Mouse (Mus musculus) neural tube, embryonic 14.5 days (tissue): Measurements from ENCODE around the gene Gdnf. TPM values are rescaled to one million over a fixed set of nuclear protein-coding genes. Genes with fewer than 3 reads are reported as not detected.

Experiments
- ATAC-seq: fragments of 200-750 bp; cut with Nextera tagmentation; 2 replicates; pipeline ENCODE4 v1.8.0; 2017; ENCODE audit warnings: low read depth, mild to moderate bottlenecking, moderate TSS enrichment, moderate library complexity
- H3K27ac ChIP-seq: fragments of 300-500 bp; sonication (generic); 2 replicates; pipeline ENCODE4 v1.5.1; 2014; ENCODE audit warnings: low read depth, mild to moderate bottlenecking, control low read depth, low read length, moderate library complexity, mixed read lengths
- H3K27me3 ChIP-seq: fragments of 300-500 bp; sonication (generic); 2 replicates; pipeline ENCODE4 v1.6.1; 2014; ENCODE audit warnings: low read length; ENCODE audit not compliant: control insufficient read depth, insufficient read depth
- H3K36me3 ChIP-seq: fragments of 300-500 bp; sonication (generic); 2 replicates; pipeline ENCODE4 v1.6.1; 2014; ENCODE audit warnings: low read length, mixed read lengths; ENCODE audit not compliant: control insufficient read depth, insufficient read depth
- H3K4me1 ChIP-seq: fragments of 300-500 bp; sonication (generic); 2 replicates; pipeline ENCODE4 v1.6.1; 2014; ENCODE audit warnings: low read length; ENCODE audit not compliant: control insufficient read depth, insufficient read depth
- H3K4me2 ChIP-seq: fragments of 300-500 bp; sonication (generic); 2 replicates; pipeline ENCODE4 v1.6.1; 2014; ENCODE audit warnings: mild to moderate bottlenecking, low read depth, low read length, control low read depth
- H3K4me3 ChIP-seq: fragments of 300-500 bp; sonication (generic); 2 replicates; pipeline ENCODE4 v1.5.1; 2014; ENCODE audit warnings: low read depth, low read length, control low read depth, mixed read lengths
- H3K9ac ChIP-seq: fragments of 300-500 bp; sonication (generic); replicated peaks from 2 replicates; pipeline ENCODE4 v1.6.1; 2014; ENCODE audit warnings: low read depth, mild to moderate bottlenecking, control low read depth, low read length, mixed read lengths
- H3K9me3 ChIP-seq: fragments of 300-500 bp; sonication (generic); 2 replicates; pipeline ENCODE4 v1.6.1; 2016; ENCODE audit warnings: low read length; ENCODE audit not compliant: control insufficient read depth
- WGBS: fragments of 180-500 bp; shearing (Covaris S2); extraction: QIAGEN DNeasy Blood & Tissue Kit; methylation state at CpG from one replicate; pipeline ENCODE4 v1.1.7; 2014; 5-methylcytosine and 5-hydroxymethylcytosine counted together
- polyA plus RNA-seq: library from polyadenylated mRNA; unstranded; fragments of >200 nt; fragmentation: Nextera tagmentation; extraction: Ambion mirVana; gene quantifications from 2 replicates; pipeline ENCODE4 v1.2.1, GENCODE M21; 2014

The Gdnf gene
- polyA plus RNA-seq, 1 experiment from 2014 or later = 0.16 TPM

GRCm38 (mm10) chr15:7813531-7814370 lies 3.1 kb downstream of the Gdnf start:
- Histone ChIP-seq H3K36me3 (no peaks in the 10 kb centered on the region), H3K27me3 (peaks cover 89% of the 10 kb centered on the region), H3K4me1 (peaks cover 25% of the 10 kb centered on the region), H3K9ac (peak overlapping the region; percentile 47), H3K9me3 (no peaks in the 10 kb centered on the region), H3K4me3 (peak overlapping the region; percentile 47), H3K4me2 (peak overlapping the region; percentile 96), H3K27ac (no peak overlapping the region)
- WGBS = under 1% methylated on average over 39 of the region's 45 CpGs
- ATAC-seq = peak; percentile 42; the same call in 1 of the 2 replicates

GRCm38 (mm10) chr15:7814371-7814680 lies 3.7 kb downstream of the Gdnf start:
- H3K4me2 ChIP-seq = peak overlapping the region; percentile 96
- peaks cover 83% of the 10 kb centered on the region for H3K27me3 ChIP-seq

GRCm38 (mm10) chr15:7814917-7815316 lies 4.3 kb downstream of the Gdnf start:
- Histone ChIP-seq H3K27me3 (peaks cover 79% of the 10 kb centered on the region), H3K9ac (no peak overlapping the region), H3K27ac (no peak overlapping the region), H3K36me3 (no peaks in the 10 kb centered on the region), H3K4me3 (peak overlapping the region; percentile 24; the same call in 1 of the 2 replicates), H3K4me1 (peaks cover 24% of the 10 kb centered on the region), H3K9me3 (no peaks in the 10 kb centered on the region), H3K4me2 (peak overlapping the region; percentile 48; the same call in 1 of the 2 replicates)
- no peak for ATAC-seq
- 1% methylated on average over 13 of the region's 13 CpGs for WGBS

More at GRCm38 (mm10) chr15:7814371-7814680, 3.7 kb downstream of the Gdnf start:
- 4% methylated on average over 7 of the region's 7 CpGs for WGBS
- Histone ChIP-seq H3K27ac (no peak overlapping the region), H3K4me1 (peaks cover 25% of the 10 kb centered on the region), H3K4me3 (no peak overlapping the region), H3K36me3 (no peaks in the 10 kb centered on the region), H3K9ac (no peak overlapping the region), H3K9me3 (no peaks in the 10 kb centered on the region)
- no peak for ATAC-seq

- Histone ChIP-seq H3K4me2 (peak overlapping the region; percentile 48), H3K4me3 (peak overlapping the region; percentile 24), H3K27ac (no peak overlapping the region), H3K9me3 (no peaks in the 10 kb centered on the region), H3K36me3 (no peaks in the 10 kb centered on the region), H3K9ac (0 out of 2 replicates have a peak overlapping the region, but pooled peaks have one; percentile 7), H3K4me1 (peaks cover 19% of the 10 kb centered on the region), H3K27me3 (peaks cover 73% of the 10 kb centered on the region)
- under 1% methylated on average over 36 of the region's 36 CpGs for WGBS
- ATAC-seq = no peak
These were observed 4.9 kb downstream of the Gdnf start for GRCm38 (mm10) chr15:7815521-7815944.

- 75% methylated on average over 6 of the region's 6 CpGs for WGBS
- Histone ChIP-seq H3K4me1 (no peaks in the 10 kb centered on the region), H3K36me3 (no peaks in the 10 kb centered on the region), H3K4me2 (no peak overlapping the region), H3K9me3 (no peaks in the 10 kb centered on the region), H3K4me3 (no peak overlapping the region), H3K27me3 (no peaks in the 10 kb centered on the region), H3K9ac (no peak overlapping the region), H3K27ac (no peak overlapping the region)
- ATAC-seq = no peak
These were observed 13.2 kb downstream of the Gdnf start for GRCm38 (mm10) chr15:7823886-7824285.

- Histone ChIP-seq H3K9ac (no peak overlapping the region), H3K27ac (no peak overlapping the region), H3K4me3 (no peak overlapping the region), H3K9me3 (no peaks in the 10 kb centered on the region), H3K4me2 (no peak overlapping the region), H3K4me1 (no peaks in the 10 kb centered on the region), H3K27me3 (no peaks in the 10 kb centered on the region), H3K36me3 (no peaks in the 10 kb centered on the region)
- no peak for ATAC-seq
- 55% methylated on average over 6 of the region's 6 CpGs for WGBS
These were observed 14.9 kb downstream of the Gdnf start for GRCm38 (mm10) chr15:7825530-7825929.

GRCm38 (mm10) chr15:7835404-7835803 lies 24.8 kb downstream of the Gdnf start:
- Histone ChIP-seq H3K27ac (no peak overlapping the region), H3K4me1 (no peaks in the 10 kb centered on the region), H3K36me3 (no peaks in the 10 kb centered on the region), H3K27me3 (no peaks in the 10 kb centered on the region), H3K9ac (no peak overlapping the region), H3K9me3 (no peaks in the 10 kb centered on the region), H3K4me2 (no peak overlapping the region), H3K4me3 (no peak overlapping the region)
- no peak for ATAC-seq
- WGBS = 93% methylated on average over 9 of the region's 9 CpGs

GRCm38 (mm10) chr15:7838060-7838920 lies 27.6 kb downstream of the Gdnf start:
- Histone ChIP-seq H3K4me1 (no peaks in the 10 kb centered on the region), H3K4me3 (no peak overlapping the region), H3K9ac (no peak overlapping the region), H3K4me2 (no peak overlapping the region), H3K27ac (no peak overlapping the region), H3K27me3 (no peaks in the 10 kb centered on the region), H3K9me3 (no peaks in the 10 kb centered on the region), H3K36me3 (no peaks in the 10 kb centered on the region)
- no peak for ATAC-seq
- WGBS = 85% methylated on average over 8 of the region's 8 CpGs

GRCm38 (mm10) chr15:7838921-7839309 lies 28.3 kb downstream of the Gdnf start:
- Histone ChIP-seq H3K4me3 (no peak overlapping the region), H3K27ac (no peak overlapping the region), H3K4me2 (no peak overlapping the region), H3K9ac (no peak overlapping the region), H3K27me3 (no peaks in the 10 kb centered on the region), H3K36me3 (no peaks in the 10 kb centered on the region), H3K4me1 (no peaks in the 10 kb centered on the region), H3K9me3 (no peaks in the 10 kb centered on the region)
- 79% methylated on average over 7 of the region's 7 CpGs for WGBS
- no peak for ATAC-seq
